Mouse (Mus musculus) limb, embryonic 14.5 days (tissue): ENCODE measurements around the gene Cdk8. TPM values are rescaled to one million over a fixed set of nuclear protein-coding genes. Genes with fewer than 3 reads are reported as not detected.

Experiments used
- ATAC-seq: fragments of 200-750 bp; cut with Nextera tagmentation; 2 replicates; pipeline ENCODE4 v1.8.0; 2017; ENCODE audit warnings: low read depth, moderate number of reproducible peaks, moderate TSS enrichment; ENCODE audit not compliant: low FRiP score
- DNase-seq: peaks from one replicate; pipeline ENCODE4 v3.0.0-alpha.2; 2015; ENCODE audit warnings: low spot score
- H3K27ac ChIP-seq: fragments of 300-500 bp; sonication (generic); replicated peaks from 2 replicates; pipeline ENCODE4 v1.5.1; 2014; ENCODE audit warnings: low read depth, mild to moderate bottlenecking, low read length, moderate library complexity, mixed read lengths
- H3K27me3 ChIP-seq: fragments of 300-500 bp; sonication (generic); 2 replicates; pipeline ENCODE4 v1.6.1; 2014; ENCODE audit warnings: low read length, mixed read lengths; ENCODE audit not compliant: control insufficient read depth, insufficient read depth
- H3K36me3 ChIP-seq: fragments of 300-500 bp; sonication (generic); 2 replicates; pipeline ENCODE4 v1.6.1; 2014; ENCODE audit warnings: mild to moderate bottlenecking, low read length, moderate library complexity, mixed read lengths; ENCODE audit not compliant: control insufficient read depth, insufficient read depth
- H3K4me1 ChIP-seq: fragments of 300-500 bp; sonication (generic); 2 replicates; pipeline ENCODE4 v1.6.1; 2014; ENCODE audit warnings: antibody characterized with exemption, low read length, mixed read lengths; ENCODE audit not compliant: control insufficient read depth, insufficient read depth
- H3K4me2 ChIP-seq: fragments of 300-500 bp; sonication (generic); replicated peaks from 2 replicates; pipeline ENCODE4 v1.6.1; 2014; ENCODE audit warnings: low read depth, mild to moderate bottlenecking, low read length, moderate library complexity; ENCODE audit not compliant: severe bottlenecking
- H3K4me3 ChIP-seq: fragments of 300-500 bp; sonication (generic); replicated peaks from 2 replicates; pipeline ENCODE4 v1.5.1; 2014; ENCODE audit warnings: low read length
- H3K9ac ChIP-seq: fragments of 300-500 bp; sonication (generic); 2 replicates; pipeline ENCODE4 v1.6.1; 2014; ENCODE audit warnings: mild to moderate bottlenecking, low read depth, low read length, moderate library complexity; ENCODE audit not compliant: severe bottlenecking
- H3K9me3 ChIP-seq: fragments of 300-500 bp; sonication (generic); 2 replicates; pipeline ENCODE4 v1.6.1; 2016; ENCODE audit warnings: low read length; ENCODE audit not compliant: control insufficient read depth
- POLR2A ChIP-seq: fragments of 200-500 bp; IDR thresholded peaks from 2 replicates; pipeline ENCODE4 v1.8.0; 2012; ENCODE audit warnings: inconsistent platforms, mild to moderate bottlenecking, moderate library complexity, borderline replicate concordance; ENCODE audit not compliant: insufficient read depth, insufficient read length; ENCODE audit errors: extremely low read depth
- WGBS: fragments of 180-500 bp; shearing (Covaris S2); extraction: QIAGEN DNeasy Blood & Tissue Kit; methylation state at CpG from one replicate; pipeline ENCODE4 v1.1.7; 2014; 5-methylcytosine and 5-hydroxymethylcytosine counted together
- polyA plus RNA-seq, 2 experiments: library from polyadenylated mRNA; depleted of rRNA in 1 of 2; stranded (reverse) in 1 of 2; unstranded in 1 of 2; fragments of >200 nt; fragmentation: Nextera tagmentation in 1 of 2; extraction: Ambion mirVana in 1 of 2; gene quantifications; 2 replicates each; pipeline versions ENCODE4 v1.2.1 to v1.2.3; 2012 to 2014

Cdk8 gene
- polyA plus RNA-seq, 2 experiments: 27.1 to 68.3 TPM

DNA sequence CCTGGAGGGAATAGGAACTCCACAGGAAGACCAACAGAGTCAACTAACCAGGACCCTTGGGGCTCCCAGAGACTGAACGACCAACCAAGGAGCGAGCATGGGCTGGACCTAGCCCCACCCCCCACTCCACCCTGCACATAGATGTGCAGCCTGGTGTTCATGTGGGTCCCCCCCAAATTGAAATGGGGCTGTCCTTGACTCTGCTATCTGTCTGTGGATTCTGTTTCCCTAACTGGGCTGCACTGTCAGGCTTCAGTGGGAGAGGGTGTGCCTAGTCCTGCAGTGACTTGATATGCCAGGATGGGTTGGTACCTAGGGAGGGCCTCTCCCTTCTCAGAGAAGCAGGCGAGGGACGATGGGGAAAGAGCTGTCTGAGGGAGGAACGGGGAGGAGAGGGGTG is 85.3 kb downstream of the Cdk8 start:
- no peaks in the 10 kb centered on the region for H3K9me3 ChIP-seq
- no peak for TF ChIP-seq POLR2A
- no peak overlapping the region for H3K4me3 ChIP-seq
- peaks cover 53% of the 10 kb centered on the region for H3K4me1 ChIP-seq
- ATAC-seq (no peak), DNase-seq (no peak)
- 87% methylated on average over 5 of the region's 5 CpGs for WGBS
- no peaks in the 10 kb centered on the region for H3K36me3 ChIP-seq
- H3K9ac ChIP-seq: no peak overlapping the region
- no peak overlapping the region; the same call in 1 of the 2 replicates for H3K4me2 ChIP-seq
- no peaks in the 10 kb centered on the region for H3K27me3 ChIP-seq
- 0 out of 2 replicates have a peak overlapping the region, but pooled peaks have one; percentile 1 for H3K27ac ChIP-seq

DNA sequence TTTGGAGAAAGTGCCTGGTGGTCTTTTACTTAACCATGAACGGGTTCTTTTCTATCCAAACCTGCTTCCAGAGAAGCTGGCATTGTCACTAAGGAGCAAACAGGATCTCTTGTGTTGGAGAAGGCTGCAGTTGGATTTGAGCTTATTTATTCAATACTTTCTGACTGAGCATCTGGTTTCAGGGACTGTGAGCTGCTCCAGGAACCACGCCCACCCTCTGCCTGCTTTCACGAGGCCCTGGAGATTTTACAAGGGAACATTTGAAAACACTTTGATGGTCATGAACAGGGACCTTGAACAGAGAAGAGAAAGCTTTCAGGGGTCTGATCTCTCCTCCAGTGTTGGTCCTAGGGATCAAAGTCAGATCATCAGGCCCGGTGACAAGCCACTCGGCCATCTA is 87.0 kb downstream of the Cdk8 start:
- ATAC-seq (no peak; the same call in 1 of the 2 replicates), DNase-seq (peak; percentile 22)
- no peaks in the 10 kb centered on the region for H3K9me3 ChIP-seq
- H3K4me1 ChIP-seq: peaks cover 51% of the 10 kb centered on the region
- H3K27me3 ChIP-seq: no peaks in the 10 kb centered on the region
- no peaks in the 10 kb centered on the region for H3K36me3 ChIP-seq
- 23% methylated on average over 5 of the region's 5 CpGs for WGBS
- H3K4me3 ChIP-seq: no peak overlapping the region
- H3K27ac ChIP-seq: no peak overlapping the region; the same call in 1 of the 2 replicates
- no peak overlapping the region for H3K9ac ChIP-seq
- 0 out of 2 replicates have a peak overlapping the region, but pooled peaks have one; percentile 3 for H3K4me2 ChIP-seq
- no peak for TF ChIP-seq POLR2A

DNA sequence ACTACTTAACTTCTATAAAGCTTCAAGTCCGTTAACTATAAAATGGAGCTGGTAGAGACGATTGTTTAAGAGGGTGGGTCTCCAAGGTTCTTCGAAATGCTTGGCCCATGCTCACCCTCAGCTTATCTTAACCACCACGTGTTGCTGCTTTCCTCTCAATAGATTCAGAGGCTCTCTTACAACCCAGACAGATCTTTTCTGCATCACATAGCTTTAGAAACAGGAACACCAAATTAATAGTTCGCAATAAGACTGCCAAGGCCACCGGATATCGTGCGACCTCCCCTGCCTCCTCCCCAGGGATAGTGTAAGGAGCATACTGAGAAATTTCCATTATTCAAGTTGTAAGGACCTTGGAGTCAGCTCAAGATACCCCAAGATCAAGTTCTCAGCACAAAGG is 87.4 kb downstream of the Cdk8 start:
- H3K27me3 ChIP-seq: no peaks in the 10 kb centered on the region
- 40% methylated on average over 8 of the region's 8 CpGs for WGBS
- TF ChIP-seq POLR2A: no peak
- H3K4me1 ChIP-seq: peaks cover 47% of the 10 kb centered on the region
- no peak overlapping the region for H3K9ac ChIP-seq
- ATAC-seq: no peak
- H3K4me2 ChIP-seq: no peak overlapping the region
- no peaks in the 10 kb centered on the region for H3K36me3 ChIP-seq
- no peak overlapping the region for H3K4me3 ChIP-seq
- no peaks in the 10 kb centered on the region for H3K9me3 ChIP-seq
- DNase-seq: no peak
- no peak overlapping the region for H3K27ac ChIP-seq

DNA sequence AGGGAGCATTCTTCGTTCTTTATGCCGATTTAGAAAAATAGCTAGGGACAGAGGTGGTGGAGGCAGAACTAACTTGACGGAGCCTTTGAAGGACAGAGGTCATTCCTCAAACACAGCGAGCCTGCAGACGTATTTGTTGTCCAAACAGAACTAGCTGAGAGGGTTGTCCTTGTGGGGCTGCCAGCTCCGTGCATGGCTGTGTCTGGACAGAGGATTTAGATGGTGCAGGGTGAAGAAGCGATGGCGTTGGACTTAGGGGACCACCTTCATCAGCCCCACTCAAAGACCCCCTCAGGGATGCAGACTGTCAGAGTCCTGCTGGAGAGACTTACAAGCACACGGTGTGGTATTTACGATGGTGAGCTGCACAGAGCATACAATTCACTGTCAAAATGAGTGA is 97.9 kb downstream of the Cdk8 start:
- Histone ChIP-seq H3K27me3 (no peaks in the 10 kb centered on the region), H3K36me3 (no peaks in the 10 kb centered on the region), H3K4me1 (no peaks in the 10 kb centered on the region), H3K27ac (no peak overlapping the region), H3K9ac (no peak overlapping the region), H3K4me3 (no peak overlapping the region), H3K4me2 (no peak overlapping the region), H3K9me3 (no peaks in the 10 kb centered on the region)
- 64% methylated on average over 10 of the region's 10 CpGs for WGBS
- ATAC-seq (no peak), DNase-seq (no peak)
- TF ChIP-seq POLR2A: no peak

DNA sequence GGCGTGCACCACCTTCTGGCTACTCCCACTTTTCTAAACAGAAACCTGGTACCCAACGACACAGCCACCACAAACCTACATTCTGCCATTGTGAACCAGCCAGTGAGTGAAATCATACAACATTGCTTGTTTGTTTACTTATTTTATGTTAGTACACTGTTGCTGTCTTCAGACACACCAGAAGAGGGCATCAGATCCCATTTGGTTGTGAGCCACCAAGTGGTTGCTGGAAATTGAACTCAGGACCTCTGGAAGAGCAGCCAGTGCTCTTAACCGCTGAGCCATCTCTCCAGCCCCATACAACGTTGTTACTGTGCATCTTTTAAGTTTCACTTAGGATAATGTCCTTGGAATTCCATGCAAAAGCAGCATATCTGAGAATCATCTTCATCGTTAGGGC is 98.5 kb downstream of the Cdk8 start:
- ATAC-seq: no peak
- Histone ChIP-seq H3K27me3 (no peaks in the 10 kb centered on the region), H3K4me3 (no peak overlapping the region), H3K4me2 (no peak overlapping the region), H3K9me3 (no peaks in the 10 kb centered on the region), H3K36me3 (no peaks in the 10 kb centered on the region), H3K27ac (no peak overlapping the region), H3K4me1 (no peaks in the 10 kb centered on the region), H3K9ac (no peak overlapping the region)
- WGBS: 84% methylated on average over 5 of the region's 5 CpGs
- no peak for TF ChIP-seq POLR2A
- no peak for DNase-seq
